Mouse (Mus musculus) NIH3T3 (cell line): ENCODE measurements at regions not wholly inside any gene's neighbourhood (a gene's known extent, or its start where the extent isn't known, plus 50 kb on each side); places are given as distances from the start of the nearest gene placed in this dataset.

Experiments
- DNase-seq: peaks from one replicate; pipeline ENCODE4 v3.0.0-alpha.2; 2012; ENCODE audit warnings: low read depth

DNA sequence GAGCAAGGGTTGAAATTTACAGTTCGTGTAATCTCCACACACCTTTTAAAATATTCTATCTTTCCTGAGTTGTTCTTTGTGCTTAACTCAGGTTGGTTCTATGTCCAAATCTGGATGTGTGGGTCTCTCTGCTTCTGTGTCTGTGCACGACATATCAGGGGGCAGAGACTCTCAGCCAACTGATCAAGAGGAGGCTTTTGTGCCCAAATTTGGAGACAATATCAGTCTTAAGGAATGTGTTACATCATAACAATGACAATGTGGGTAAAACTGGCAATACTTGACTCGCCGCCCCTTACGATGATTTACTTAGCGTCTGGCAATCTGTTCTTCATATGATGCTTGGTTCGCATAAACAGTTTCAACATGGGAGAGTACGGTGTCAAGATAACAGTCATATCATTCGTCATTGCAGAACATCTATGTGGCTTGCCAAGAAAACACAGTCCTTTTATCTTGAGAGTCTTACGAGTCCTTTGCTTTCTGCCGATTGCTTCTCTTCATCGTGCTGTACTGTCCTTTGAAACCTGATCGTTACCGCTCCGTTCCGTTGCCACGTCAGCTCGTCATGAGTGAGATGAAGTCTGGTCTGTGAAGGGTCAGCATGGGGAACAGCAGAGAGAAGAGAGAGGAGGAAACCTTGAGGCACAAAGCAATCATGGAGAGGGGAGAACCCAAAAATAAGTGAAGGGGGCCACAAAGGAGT, 2212.9 kb upstream of the Gm7489 start:
- peak; percentile 14 for DNase-seq

DNA sequence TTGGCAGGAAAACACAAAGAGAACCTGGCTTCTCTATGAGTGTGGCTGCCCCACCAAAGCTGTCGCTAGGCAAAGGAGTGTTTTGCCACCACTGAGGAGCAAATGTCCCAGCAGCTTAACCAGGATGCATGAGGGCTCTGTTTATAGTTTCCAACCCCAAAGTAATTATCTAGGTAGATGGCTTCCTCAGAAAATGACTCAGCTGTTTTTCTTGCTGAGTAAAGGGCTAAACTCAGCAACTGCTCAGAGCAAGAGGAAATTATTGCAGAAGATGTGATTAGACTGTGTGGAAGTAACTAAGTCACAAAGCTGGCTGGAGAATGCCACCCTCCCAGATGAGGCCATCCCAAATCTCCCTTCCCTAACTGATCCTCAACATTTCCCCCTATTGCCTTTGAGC, 2211.2 kb upstream of the Gm7489 start:
- DNase-seq, result peak; percentile 9

DNA sequence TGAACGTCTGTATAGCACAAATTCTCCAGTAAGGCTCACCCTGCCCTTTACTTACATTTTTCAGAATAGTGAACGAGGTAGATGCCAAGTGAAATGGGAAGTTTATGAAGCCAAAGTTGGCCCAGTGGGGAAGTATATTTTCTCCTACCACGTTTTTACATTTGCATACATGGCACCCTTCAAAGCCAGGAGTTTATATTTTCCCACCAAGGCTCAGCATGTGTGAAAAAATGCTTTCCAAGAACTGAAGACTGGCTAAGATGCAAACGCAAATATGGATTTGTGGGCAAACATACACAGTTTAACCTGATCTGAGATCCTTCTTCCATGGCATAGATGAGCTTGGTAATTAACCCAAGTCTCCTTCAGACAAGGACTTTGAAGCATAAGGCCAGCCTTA, 2209.4 kb upstream of the Gm7489 start:
- no peak for DNase-seq

DNA sequence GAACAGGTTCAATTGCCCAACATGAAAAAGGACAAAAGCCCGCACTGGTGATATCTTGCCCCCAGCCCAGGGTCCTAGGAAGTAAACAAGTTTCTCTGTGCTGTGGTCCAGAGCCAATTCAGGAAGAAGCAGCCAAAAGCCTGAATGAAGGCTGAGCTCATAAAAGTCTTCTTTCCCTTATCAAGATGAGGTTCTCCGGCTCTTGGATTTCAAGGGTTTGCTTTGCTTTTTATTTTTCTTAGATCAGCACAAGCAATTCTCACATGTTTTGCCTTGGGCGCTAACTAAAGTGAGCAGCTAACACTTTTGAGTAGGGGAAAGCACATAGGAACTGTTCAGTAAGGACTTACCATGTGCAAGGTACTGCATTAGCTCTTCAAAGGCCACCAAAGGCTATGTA, 2208.0 kb upstream of the Gm7489 start:
- DNase-seq, result no peak

DNA sequence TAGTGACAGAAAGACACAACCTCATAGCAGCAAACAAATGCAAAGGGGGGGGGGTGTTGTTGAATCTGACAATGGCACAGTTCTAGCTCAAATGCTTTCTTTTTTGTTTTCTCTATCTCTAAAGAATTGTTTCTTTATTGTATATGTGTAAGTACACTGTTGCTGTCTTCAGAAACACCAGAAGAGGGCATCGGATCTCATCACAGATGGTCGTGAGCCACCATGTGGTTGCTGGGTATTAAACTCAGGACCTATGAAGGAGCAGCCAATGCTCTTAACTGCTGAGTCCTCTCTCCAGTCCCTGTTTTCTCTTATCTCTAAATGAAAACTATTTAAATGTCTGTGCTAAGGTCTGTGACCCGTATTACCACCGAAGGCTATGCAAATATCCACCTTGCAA, 2207.4 kb upstream of the Gm7489 start:
- DNase-seq, result no peak

DNA sequence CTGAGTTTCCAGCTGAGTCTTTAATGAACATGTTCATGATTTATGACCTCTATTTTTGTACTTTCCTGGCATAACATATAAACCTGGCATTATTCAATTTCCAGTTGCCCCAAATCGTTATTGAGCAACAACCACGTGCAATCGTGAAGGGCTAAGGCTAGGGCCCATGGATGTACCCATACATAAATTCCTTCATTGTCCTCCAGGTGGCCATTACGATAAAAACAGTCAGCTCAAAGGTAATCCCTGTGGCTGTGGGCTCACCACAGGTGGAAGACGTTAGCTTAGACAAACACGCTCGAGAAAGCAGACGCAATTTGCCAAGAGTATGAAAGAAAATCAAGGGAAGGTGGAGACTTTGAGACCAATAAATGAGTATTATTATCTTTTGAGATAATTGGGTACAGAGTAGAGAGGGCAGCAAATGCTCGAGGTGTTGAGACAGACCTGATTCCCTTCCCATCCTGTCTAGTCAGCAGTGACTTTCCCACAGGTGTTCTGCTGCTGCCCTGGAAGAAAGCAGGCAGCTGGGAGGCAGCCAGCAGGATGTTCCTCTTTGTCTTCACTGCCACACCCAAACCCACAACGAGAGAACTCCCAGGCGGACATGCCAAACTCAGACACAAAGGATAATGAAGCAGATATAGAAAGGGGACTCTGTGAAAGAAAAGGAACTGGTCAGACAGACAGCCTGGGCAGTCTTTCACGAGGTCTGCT, 2205.4 kb upstream of the Gm7489 start:
- DNase-seq, result no peak

DNA sequence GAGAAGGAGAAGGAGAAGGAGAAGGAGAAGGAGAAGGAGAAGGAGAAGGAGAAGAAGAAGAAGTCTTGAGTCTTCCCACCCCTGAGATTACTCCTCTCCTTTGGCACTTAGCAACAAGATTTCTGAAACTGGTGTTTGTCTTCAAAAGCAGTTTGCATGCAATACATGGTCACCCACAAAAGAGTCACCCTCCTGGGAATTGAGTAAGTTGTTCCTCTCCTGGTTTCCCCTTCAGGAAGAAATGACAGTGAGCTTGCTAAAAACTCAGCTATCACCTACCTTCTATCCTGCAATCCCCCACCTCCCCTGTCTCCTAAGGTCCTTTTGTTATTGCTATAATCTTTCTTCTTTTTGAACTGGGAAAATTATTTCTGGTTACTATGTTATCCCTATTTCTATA, 2204.2 kb upstream of the Gm7489 start:
- DNase-seq, result no peak

DNA sequence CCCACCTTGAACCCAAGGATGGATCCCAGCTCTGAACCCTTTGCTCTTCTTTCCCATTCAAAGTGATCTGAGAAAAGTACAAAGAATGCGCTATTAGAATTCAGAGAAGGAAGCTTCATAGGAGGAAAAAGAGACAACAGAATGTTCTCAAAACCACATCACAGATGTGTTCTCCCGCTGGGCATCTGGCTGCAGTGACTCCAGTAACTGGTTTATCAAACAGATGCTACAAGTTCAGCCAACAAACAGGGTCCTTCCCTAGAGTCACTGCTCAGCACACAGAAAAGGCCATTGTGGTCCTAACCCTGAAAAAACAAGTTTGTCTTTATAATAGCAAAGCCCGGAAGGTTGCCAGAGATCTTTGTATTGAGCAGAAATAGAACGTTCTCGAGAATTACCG, 2203.5 kb upstream of the Gm7489 start:
- no peak for DNase-seq

DNA sequence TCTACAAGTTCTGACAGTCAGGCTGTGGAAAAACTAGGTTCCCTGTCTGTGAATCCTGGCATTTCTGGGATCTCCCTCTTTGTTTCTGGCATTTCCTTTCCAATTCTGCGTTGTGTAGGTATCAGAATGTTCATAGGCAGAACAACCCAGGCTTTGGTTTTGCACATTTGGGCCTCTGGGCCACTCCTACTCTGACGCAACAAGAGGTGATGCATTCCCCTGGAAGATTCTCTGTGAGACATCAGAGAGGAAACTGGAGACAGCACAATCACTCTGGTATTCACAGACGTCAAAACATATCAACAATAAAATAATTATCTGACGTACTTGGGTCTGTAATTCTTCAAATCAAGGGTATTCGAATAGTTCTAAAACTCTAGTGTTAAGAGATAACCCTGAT, 2202.4 kb upstream of the Gm7489 start:
- peak; percentile 69 for DNase-seq

DNA sequence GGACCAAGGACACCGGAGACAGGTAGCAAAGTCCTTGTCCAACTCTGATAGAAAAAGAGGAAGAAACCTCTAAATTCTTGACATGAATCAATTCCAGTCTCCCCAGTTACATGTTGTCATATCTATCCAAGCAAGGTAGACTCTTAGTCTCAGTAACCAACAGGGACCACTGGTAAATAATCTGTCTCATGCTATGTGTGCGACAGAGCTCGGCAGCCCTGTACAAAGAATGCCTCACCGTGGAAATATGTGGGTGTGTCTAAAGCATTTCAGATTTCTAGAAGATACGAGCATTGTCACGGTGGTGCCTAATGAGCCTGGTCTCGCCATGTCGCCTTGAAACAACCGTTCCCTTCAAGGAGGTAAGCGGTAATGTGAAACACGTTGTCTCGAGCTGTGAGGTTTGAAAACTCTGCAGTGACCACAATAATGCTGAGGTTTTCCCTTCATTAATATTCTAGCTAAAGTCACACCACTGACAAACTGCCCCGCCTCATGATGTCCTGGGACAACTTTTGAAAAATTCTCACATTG, 2197.6 kb upstream of the Gm7489 start:
- DNase-seq, result no peak

DNA sequence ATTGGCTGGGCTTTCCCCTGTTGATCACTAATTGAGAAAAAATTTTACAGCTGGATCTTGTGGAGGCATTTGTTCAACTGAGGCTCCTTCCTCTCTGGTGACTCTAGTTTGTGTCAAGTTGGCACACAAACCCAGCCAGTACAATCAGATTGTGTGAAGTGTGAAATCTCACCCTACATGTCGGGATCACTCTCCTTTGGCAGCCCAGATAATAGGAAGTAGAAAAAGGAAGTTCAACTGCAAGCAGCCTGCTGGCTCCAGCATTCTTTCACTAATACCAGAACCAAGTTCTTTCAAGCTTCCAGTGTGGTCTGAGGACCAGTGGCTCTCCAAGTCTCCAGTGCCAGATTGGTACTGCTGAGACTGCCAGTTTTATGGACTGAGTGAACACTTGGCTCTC, 2195.2 kb upstream of the Gm7489 start:
- no peak for DNase-seq

DNA sequence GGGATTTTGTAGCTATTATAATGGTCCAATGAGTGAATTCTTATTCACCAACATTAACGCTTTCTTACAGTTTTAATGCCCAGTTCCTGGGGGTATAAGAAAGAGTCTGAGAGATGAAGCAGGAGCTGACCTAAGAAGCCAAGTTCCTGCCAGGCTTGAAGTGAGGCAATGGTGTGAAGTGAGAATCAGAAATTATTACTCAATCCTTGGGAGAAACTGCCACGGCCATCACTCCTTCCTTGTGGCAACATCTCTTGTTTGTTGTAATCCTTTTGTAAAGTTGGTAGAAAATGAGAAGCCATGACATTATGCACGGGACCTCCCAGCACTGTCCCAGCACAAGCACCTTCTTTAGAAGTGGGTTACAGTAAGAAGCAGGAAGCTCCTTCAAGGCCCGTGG, 2192.0 kb upstream of the Gm7489 start:
- DNase-seq, result peak; percentile 11

DNA sequence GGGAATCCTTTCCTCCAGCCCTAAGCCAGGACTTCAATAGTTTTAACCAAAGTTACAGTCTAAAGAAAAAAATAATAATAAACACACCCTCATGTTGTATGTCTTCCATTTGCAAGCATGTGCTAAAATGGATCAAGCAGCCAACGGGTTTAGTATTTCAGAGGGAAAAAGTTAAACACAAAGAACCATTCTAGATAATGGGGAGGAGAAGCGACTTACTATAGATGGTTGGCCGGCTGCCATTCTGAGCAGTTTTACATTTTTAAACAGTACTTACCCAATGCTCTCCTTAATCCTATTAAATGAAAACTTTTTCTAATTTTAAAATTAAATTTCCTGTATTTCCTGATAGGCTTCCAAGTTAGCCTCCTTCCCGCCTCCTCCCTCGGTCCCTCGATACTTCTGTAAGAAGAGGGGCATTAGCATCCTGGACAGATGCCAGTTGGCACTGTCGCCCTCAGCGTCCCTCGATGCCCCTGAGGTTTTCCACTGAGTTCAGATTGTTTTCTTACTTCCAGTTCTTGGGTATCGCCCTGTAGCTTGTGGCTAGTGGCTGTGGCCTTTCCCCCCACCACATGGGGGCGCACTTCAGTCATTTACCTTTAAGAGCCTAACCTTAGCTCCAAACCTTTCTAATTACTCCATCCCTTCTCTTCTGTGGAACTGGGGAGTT, 2188.2 kb upstream of the Gm7489 start:
- DNase-seq, result peak; percentile 62

DNA sequence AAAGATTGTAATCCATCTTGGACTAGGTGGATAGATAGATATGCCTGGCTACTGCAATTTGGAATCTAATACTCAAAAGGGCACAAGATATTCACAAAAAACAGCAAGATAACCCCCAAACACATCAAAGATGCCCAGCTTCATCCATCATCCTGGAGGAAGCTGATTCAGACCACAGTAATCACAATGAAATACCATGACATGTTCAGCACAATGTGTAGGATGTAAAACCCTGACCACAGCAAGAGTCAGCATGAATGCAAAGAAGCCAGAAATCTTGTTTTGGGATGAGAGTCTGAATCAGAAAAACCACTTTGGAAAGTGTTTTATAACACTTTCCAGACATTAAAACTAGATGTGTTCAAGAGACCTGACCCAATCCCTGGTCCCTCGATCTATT, 2180.5 kb upstream of the Gm7489 start:
- no peak for DNase-seq

DNA sequence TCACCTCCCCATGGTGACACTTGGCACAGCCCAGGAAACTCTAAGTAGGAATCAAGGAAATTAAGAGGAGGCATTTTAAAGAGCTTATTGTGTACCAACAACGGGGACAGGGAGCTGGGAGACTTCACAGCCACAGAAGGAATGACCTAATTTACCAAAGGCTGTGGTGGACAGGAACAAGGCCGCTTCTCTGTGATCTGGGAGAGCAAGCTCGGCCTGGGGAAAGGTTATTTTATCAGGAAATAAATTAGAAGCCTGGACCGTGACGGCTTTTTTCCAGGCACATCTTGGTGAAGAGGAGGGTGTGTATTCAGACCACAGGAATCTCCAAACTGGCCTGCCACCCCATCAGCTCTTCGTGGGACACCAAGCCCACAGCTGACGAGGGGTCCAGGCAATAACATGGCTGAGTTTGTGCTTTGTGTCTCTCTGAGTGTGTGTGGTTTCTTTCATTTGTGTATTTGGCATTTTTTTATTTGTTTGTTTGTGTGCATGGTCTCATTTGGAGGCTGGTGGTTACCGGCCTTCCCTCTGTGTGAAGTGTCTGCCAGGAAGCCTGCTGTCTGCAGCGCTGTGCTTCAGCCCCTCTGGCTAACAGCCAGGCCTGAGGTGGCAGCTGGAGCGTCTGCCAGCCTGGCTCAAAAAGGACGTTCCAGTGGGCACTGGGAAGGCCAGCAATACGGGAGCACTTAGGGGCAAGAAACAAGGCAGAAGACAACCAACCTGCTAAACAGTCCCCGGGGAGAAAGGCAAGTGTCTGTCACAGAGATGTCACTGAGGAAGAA, 2174.6 kb upstream of the Gm7489 start:
- no peak for DNase-seq

DNA sequence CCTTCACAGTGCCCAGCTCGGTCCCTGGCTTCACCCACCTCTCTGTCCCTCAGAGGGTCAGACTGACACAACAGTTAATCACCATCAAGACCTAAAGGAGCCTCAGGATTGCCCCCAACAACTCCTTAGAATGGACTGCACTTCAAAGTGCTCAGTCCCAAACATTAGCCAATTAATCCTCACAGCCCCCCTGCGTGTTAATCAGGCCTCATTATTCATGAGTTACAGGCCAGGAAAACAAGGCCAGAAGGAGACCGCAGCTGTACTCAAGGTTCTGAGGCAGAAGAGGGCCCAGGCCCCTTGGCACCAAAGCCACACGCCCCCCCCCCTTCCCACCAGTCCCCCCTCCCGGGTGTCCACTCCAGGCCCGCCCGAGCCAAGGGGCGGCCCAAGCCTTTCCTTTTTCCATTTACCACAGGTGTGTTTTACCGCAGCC, 2163.8 kb upstream of the Gm7489 start:
- DNase-seq, result no peak

DNA sequence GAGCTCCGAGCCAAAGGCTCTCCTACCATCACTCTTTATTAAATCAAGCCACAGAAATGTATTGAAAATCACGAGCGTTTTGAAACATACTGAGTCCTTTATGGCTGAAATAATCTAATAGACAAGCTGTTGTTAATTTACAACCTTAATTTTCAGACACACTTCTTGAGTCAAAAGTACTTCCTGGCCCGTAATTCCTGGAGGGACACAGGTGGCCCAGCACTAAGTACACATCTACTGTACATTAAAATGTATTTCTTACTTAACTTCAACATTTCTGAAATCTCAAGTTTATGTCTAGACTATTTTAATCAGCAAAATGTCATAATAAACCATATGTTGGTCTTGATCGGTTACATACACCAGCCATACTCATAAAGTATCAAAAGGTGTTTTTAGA, 2163.3 kb upstream of the Gm7489 start:
- DNase-seq, result no peak

DNA sequence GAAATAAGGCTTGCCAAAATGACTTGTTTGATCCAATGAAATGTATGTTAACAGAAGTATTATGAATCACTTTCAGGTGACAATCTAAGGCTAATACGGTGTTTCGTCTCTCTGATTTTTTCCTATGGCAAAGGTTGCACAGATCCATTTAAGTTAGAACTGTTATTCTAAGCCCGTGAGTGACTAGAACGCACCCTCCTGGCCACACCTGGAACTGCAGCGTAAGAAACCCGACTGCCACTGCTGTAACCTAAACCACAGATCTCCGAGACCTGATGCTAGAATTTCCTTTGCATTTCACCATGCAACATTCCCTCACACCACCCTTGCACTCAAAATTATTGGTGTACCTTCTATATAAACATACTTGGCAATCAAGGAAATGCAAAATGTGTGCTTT, 2160.6 kb upstream of the Gm7489 start:
- DNase-seq, result no peak

DNA sequence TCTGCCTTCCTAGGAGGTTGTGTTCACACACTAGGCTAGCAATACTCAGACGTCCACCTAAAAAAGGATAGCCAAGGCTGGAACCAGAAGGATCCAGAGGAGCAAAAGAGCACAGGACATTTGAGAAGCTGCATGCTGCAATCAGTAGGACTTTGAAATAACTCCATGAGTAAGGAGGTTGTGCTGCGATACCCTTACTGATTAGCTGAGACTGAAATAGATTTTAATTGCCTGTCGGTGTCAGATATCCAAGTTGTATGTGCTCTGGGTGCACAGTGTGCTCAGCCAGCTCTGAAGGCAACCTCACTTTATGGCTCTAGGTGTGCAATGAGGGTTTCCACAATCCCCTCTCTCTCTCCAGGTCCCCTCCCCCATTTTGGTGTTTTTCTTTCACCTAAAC, 2159.2 kb upstream of the Gm7489 start:
- no peak for DNase-seq

DNA sequence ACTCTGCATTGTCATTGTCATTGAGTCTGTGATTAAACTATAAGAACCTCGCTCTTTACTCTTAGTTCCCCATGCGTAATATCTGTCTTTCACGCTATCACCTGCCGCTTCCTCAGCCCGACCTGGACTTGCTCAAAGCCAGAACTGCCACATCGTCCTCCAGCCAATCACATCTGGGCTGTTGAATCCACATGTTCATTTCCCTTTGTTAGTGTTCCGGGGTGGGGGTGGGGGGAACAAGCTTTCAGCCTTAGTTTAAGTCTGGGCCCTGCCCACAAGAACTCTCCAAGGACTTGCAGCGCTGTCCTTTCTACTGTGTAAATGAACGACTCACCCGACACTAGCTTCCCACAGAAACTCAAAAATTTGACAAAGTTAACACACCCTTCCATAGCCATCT, 2154.6 kb upstream of the Gm7489 start:
- DNase-seq, result no peak

DNA sequence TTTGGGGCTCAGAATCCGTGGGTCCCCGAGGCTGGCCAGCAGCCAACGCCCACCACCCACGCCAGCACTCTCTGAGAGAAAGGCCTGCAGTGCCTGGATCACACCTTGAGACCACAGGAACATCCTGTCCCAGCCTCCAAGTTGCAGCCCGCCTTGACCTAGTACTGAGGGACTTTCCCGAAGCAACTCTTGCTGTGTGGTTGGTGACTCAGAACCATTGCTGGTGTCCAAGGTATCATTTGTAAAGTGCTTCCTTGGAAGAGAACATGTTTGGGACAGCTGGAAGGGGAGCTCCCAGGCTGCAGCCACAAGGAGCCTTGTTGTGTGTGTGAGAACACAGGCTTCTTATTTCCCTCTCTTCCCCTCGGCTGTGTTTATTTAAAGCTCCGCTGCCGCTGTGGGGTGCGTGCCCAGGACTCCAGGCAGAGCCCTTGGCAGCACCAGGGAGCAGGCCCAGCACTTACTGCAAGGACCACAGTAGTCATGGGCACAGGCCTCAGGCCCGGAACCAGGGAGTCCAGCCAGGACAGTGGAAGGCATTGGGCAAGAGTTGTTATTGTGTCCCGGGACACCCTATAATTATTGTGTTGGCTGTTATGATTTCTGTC, 2153.8 kb upstream of the Gm7489 start:
- DNase-seq, result peak; percentile 72

DNA sequence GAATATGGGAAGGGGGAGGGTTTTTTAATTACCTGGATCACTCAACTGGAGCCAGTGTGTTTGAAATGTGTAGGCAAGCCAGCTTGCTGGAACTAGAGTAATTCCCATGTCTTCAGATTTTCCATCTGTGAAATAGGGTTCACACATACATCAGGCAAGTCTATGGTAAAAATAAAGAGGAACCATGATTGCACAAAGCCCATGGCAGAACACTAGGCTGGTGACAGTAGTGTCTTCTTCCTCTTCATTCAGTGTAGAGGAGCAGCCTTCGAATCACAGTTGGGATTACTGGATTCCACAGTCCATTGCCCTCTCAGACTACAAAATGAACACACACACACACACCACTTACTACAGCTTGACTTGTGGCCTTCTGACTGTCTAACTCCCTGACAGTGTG, 2150.5 kb upstream of the Gm7489 start:
- no peak for DNase-seq
